Mouse (Mus musculus): ENCODE measurements at regions not wholly inside any gene's neighbourhood (a gene's known extent, or its start where the extent isn't known, plus 50 kb on each side); places are given as distances from the start of the nearest gene placed in this dataset.

DNA sequence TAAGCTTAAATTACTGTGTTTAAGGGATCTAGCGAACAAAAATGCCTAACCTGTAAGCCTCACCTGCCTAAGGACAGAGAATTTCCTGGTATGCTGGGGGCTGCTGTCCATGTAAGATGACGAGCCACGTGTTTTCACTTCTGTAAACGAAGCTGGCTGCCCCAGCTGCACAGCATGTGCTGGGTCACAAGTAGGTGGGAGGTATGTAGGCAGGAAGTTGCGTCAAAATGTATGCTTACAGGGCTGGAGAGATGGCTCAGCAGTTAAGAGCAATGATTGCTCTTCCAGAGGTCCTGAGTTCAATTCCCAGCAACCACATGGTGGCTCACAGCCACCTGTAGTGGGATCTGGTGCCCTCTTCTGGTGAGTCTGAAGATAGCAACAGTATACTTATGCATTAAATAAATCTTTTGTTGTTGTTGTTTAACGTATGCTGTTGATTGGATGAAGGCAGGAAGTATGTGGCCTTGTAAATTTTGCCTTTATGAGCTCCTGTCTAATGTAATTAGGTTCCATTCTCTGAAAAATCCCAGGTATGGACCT is 88.0 kb downstream of the Atp23 start:
- TF ChIP-seq GATA1 (IDR thresholded peaks at IDR 0.05; ENCODE audit: low read length) (no peak), TAL1 (IDR thresholded peaks at IDR 0.05; ENCODE audit: low read length) (no peak)

Data from erythroblast, embryonic 14.5 days (primary cell).